Mouse (Mus musculus): ENCODE measurements around the gene Zfp866.

DNA sequence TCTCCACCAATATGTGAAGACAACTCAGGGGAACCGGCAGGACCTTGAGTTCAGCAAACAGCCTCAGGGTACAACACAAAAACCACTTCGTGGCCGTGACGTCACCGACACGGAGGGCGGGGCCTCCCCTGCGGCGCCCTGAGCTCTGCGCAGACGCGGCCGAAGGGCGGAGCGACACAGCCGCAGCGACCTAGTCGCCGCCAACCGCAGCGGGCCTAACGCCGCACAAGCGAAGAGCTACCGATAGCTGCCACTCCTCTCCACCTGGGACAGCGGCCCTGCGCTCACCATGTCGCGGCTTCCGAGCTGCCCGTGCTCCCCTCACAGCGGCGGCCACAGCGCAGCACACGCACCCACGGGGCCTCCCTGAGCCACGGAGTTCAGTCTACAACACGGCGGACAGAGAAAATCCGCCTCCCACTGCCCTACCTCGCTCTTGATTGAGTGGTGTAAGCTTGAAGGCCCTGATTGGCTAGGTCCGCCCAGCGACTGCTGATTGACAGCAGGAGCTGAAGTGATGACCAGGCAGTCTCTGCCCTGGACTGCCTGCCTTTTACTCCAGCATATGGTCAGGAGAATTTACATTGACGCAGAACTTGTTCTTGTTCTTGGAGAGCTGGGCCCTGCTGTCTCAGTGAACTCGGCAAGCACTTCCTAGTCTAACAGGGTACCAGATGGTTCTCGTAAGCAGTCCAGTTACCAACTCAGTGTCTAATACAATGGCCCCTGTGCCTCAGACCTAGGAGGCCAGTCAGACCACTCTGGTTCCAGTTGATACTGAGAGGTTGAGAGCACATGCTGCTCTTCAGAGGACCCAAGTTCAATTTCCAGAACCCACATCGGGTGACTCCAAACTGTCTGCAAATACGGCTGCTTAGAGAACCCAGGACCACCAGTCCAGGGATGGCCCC is 41.2 kb downstream of the Zfp866 start, which contains the start of gene Zfp963:
- TF ChIP-seq POLR2A (IDR thresholded peaks at IDR 0.05; ENCODE audit: insufficient read length, low read depth) (peak; percentile 99), MYOD1 (IDR thresholded peaks at IDR 0.05; ENCODE audit: control insufficient read depth in 1 of 3, insufficient read length in 2 of 3, low read depth in 2 of 3) (peak in 2 of 3 experiments; percentile 7 to 17), MAX (IDR thresholded peaks at IDR 0.05; ENCODE audit: low read depth) (no peak)

Data from myocyte (in vitro differentiated cells).